Mouse (Mus musculus): ENCODE results near the gene Cdrt4. TPM values are rescaled to one million over a fixed set of nuclear protein-coding genes. Genes with fewer than 3 reads are reported as not detected.

Gene Cdrt4
- polyA plus RNA-seq, 2 experiments = 0.36 to 0.52 TPM

DNA sequence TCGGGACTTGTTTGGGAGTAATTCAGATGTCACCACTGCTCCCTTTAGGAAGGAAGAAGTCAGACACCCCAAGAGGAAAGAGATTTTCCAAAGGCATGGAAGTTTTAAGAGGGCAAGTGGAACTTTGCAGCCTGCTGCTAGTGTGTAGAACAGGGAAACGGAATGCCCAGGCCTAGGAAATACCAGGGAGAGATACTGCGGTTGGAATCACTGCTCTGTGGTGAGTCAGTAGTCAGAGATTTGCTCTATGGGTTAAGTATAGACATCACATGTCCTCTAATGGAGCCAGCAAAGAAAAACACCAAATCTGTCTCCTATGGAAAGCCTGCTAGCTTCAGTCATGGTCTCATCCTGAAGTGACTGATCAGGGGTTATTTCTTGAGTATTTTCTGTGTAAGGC is 10.8 kb upstream of the Cdrt4 start:
- TF ChIP-seq POLR2A (IDR thresholded peaks at IDR 0.05; ENCODE audit: borderline replicate concordance, extremely low read depth, insufficient read depth, insufficient read length) = no peak
- ATAC-seq (ENCODE audit: low FRiP score, low read depth) (no peak), DNase-seq (ENCODE audit: low spot score) (no peak)
- WGBS = 88% methylated on average over 3 of the region's 3 CpGs
- Histone ChIP-seq H3K27ac (replicated peaks; ENCODE audit: low read depth, low read length) (no peak overlapping the region), H3K9ac (ENCODE audit: low read depth, low read length, severe bottlenecking) (no peak overlapping the region), H3K4me2 (replicated peaks; ENCODE audit: low read depth, low read length, severe bottlenecking) (no peak overlapping the region), H3K4me1 (ENCODE audit: control insufficient read depth, insufficient read depth, low read length) (no peaks in the 10 kb centered on the region), H3K36me3 (ENCODE audit: control insufficient read depth, insufficient read depth, low read length) (no peaks in the 10 kb centered on the region), H3K9me3 (ENCODE audit: control insufficient read depth, low read length) (no peaks in the 10 kb centered on the region), H3K27me3 (ENCODE audit: control insufficient read depth, insufficient read depth, low read length) (no peaks in the 10 kb centered on the region), H3K4me3 (replicated peaks; ENCODE audit: low read length) (no peak overlapping the region)

- Histone ChIP-seq H3K4me2 (replicated peaks; ENCODE audit: low read depth, low read length, severe bottlenecking) (no peak overlapping the region), H3K4me3 (replicated peaks; ENCODE audit: low read length) (no peak overlapping the region), H3K27me3 (ENCODE audit: control insufficient read depth, insufficient read depth, low read length) (no peaks in the 10 kb centered on the region), H3K4me1 (ENCODE audit: control insufficient read depth, insufficient read depth, low read length) (no peaks in the 10 kb centered on the region), H3K9me3 (ENCODE audit: control insufficient read depth, low read length) (no peaks in the 10 kb centered on the region), H3K9ac (ENCODE audit: low read depth, low read length, severe bottlenecking) (no peak overlapping the region), H3K36me3 (ENCODE audit: control insufficient read depth, insufficient read depth, low read length) (no peaks in the 10 kb centered on the region), H3K27ac (replicated peaks; ENCODE audit: low read depth, low read length) (no peak overlapping the region)
- WGBS = 73% methylated on average over 6 of the region's 6 CpGs
- no peak for ATAC-seq (ENCODE audit: low FRiP score, low read depth)
- DNase-seq (ENCODE audit: low spot score) = no peak
- TF ChIP-seq POLR2A (IDR thresholded peaks at IDR 0.05; ENCODE audit: borderline replicate concordance, extremely low read depth, insufficient read depth, insufficient read length) = no peak
These were observed 7.5 kb upstream of the Cdrt4 start for GRCm38 (mm10) chr11:62943538-62943937.

GRCm38 (mm10) chr11:62945514-62945913 is 5.5 kb upstream of the Cdrt4 start:
- 24% methylated on average over 4 of the region's 4 CpGs for WGBS
- H3K9me3 ChIP-seq (ENCODE audit: control insufficient read depth, low read length) = no peaks in the 10 kb centered on the region
- H3K27ac ChIP-seq (replicated peaks; ENCODE audit: low read depth, low read length) = no peak overlapping the region
- H3K4me2 ChIP-seq (replicated peaks; ENCODE audit: low read depth, low read length, severe bottlenecking) = no peak overlapping the region
- no peaks in the 10 kb centered on the region for H3K4me1 ChIP-seq (ENCODE audit: control insufficient read depth, insufficient read depth, low read length)
- ATAC-seq (ENCODE audit: low FRiP score, low read depth) (no peak), DNase-seq (ENCODE audit: low spot score) (no peak)
- H3K27me3 ChIP-seq (ENCODE audit: control insufficient read depth, insufficient read depth, low read length) = no peaks in the 10 kb centered on the region
- H3K4me3 ChIP-seq (replicated peaks; ENCODE audit: low read length) = no peak overlapping the region
- no peaks in the 10 kb centered on the region for H3K36me3 ChIP-seq (ENCODE audit: control insufficient read depth, insufficient read depth, low read length)
- no peak overlapping the region for H3K9ac ChIP-seq (ENCODE audit: low read depth, low read length, severe bottlenecking)
- no peak for TF ChIP-seq POLR2A (IDR thresholded peaks at IDR 0.05; ENCODE audit: borderline replicate concordance, extremely low read depth, insufficient read depth, insufficient read length)

DNA sequence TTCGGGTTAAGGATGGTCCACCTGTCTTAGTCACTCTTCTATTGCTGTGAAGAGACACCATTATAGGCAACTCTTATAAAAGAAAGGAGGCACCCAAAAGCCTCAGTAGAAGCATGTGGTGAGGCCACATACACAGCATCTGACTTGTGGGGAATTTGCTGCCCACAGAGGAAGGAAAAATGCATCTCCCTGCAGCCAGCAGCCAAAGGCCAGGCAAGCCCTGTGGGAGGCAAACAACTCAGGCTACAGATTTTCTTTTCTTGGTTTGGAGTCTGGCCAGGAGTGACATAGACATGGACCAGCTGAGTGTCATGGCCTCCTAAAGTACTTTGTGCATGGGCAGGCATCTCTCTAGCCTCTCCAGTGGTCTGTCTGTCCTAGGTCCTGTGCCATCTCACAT is 1.4 kb upstream of the Cdrt4 start:
- Histone ChIP-seq H3K9me3 (ENCODE audit: control insufficient read depth, low read length) (no peaks in the 10 kb centered on the region), H3K4me2 (replicated peaks; ENCODE audit: low read depth, low read length, severe bottlenecking) (no peak overlapping the region), H3K27ac (replicated peaks; ENCODE audit: low read depth, low read length) (no peak overlapping the region), H3K27me3 (ENCODE audit: control insufficient read depth, insufficient read depth, low read length) (no peaks in the 10 kb centered on the region), H3K4me3 (replicated peaks; ENCODE audit: low read length) (no peak overlapping the region), H3K9ac (ENCODE audit: low read depth, low read length, severe bottlenecking) (no peak overlapping the region), H3K4me1 (ENCODE audit: control insufficient read depth, insufficient read depth, low read length) (no peaks in the 10 kb centered on the region), H3K36me3 (ENCODE audit: control insufficient read depth, insufficient read depth, low read length) (no peaks in the 10 kb centered on the region)
- no peak for DNase-seq (ENCODE audit: low spot score)
- TF ChIP-seq POLR2A (IDR thresholded peaks at IDR 0.05; ENCODE audit: borderline replicate concordance, extremely low read depth, insufficient read depth, insufficient read length) = no peak
- WGBS = 97% methylated on average over 1 of the region's 1 CpGs
- ATAC-seq (ENCODE audit: low FRiP score, low read depth) = no peak

- WGBS = 91% methylated on average over 2 of the region's 3 CpGs
- Histone ChIP-seq H3K9ac (ENCODE audit: low read depth, low read length, severe bottlenecking) (no peak overlapping the region), H3K9me3 (ENCODE audit: control insufficient read depth, low read length) (peaks cover 3% of the 10 kb centered on the region; the same call in 1 of the 2 replicates), H3K36me3 (ENCODE audit: control insufficient read depth, insufficient read depth, low read length) (no peaks in the 10 kb centered on the region), H3K4me1 (ENCODE audit: control insufficient read depth, insufficient read depth, low read length) (no peaks in the 10 kb centered on the region), H3K27ac (replicated peaks; ENCODE audit: low read depth, low read length) (no peak overlapping the region), H3K27me3 (ENCODE audit: control insufficient read depth, insufficient read depth, low read length) (no peaks in the 10 kb centered on the region), H3K4me3 (replicated peaks; ENCODE audit: low read length) (no peak overlapping the region), H3K4me2 (replicated peaks; ENCODE audit: low read depth, low read length, severe bottlenecking) (no peak overlapping the region)
- no peak for TF ChIP-seq POLR2A (IDR thresholded peaks at IDR 0.05; ENCODE audit: borderline replicate concordance, extremely low read depth, insufficient read depth, insufficient read length)
- DNase-seq (ENCODE audit: low spot score) = no peak
- ATAC-seq (ENCODE audit: low FRiP score, low read depth) = no peak
These were observed 3.8 kb downstream of the Cdrt4 start for GRCm38 (mm10) chr11:62954766-62955165.

DNA sequence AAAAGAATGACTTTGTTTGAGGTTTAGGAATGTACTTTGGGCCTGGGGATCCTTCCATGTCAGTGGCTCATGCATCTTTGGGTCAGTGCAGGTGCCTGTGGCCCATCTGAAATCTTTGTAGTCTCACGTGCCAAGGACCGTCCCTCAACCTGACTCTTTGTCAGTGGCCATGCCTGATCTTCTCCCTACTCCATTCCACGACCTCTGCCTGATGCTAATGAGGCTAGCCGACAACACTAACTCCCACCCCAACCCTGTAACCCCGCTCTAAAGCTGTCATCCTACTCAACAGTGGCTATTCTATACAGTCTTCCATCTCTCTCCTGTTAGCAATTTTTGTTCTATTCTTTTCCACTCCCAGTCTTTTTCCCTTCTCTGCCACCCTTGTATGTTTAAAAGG is 4.2 kb downstream of the Cdrt4 start:
- no peak for DNase-seq (ENCODE audit: low spot score)
- Histone ChIP-seq H3K4me2 (replicated peaks; ENCODE audit: low read depth, low read length, severe bottlenecking) (no peak overlapping the region), H3K27me3 (ENCODE audit: control insufficient read depth, insufficient read depth, low read length) (no peaks in the 10 kb centered on the region), H3K27ac (replicated peaks; ENCODE audit: low read depth, low read length) (no peak overlapping the region), H3K9ac (ENCODE audit: low read depth, low read length, severe bottlenecking) (no peak overlapping the region), H3K4me3 (replicated peaks; ENCODE audit: low read length) (no peak overlapping the region), H3K9me3 (ENCODE audit: control insufficient read depth, low read length) (peaks cover 3% of the 10 kb centered on the region; the same call in 1 of the 2 replicates), H3K36me3 (ENCODE audit: control insufficient read depth, insufficient read depth, low read length) (no peaks in the 10 kb centered on the region), H3K4me1 (ENCODE audit: control insufficient read depth, insufficient read depth, low read length) (no peaks in the 10 kb centered on the region)
- WGBS = 88% methylated on average over 5 of the region's 5 CpGs
- TF ChIP-seq POLR2A (IDR thresholded peaks at IDR 0.05; ENCODE audit: borderline replicate concordance, extremely low read depth, insufficient read depth, insufficient read length) = no peak
- ATAC-seq (ENCODE audit: low FRiP score, low read depth) = no peak

Data from limb, embryonic 14.5 days (tissue).